Mouse (Mus musculus): ENCODE measurements around the gene Hk1. TPM values are rescaled to one million over a fixed set of nuclear protein-coding genes. Genes with fewer than 3 reads are reported as not detected.

Hk1 gene
- polyA plus RNA-seq, 1 experiment from 2014 or later: 83.4 TPM

DNA sequence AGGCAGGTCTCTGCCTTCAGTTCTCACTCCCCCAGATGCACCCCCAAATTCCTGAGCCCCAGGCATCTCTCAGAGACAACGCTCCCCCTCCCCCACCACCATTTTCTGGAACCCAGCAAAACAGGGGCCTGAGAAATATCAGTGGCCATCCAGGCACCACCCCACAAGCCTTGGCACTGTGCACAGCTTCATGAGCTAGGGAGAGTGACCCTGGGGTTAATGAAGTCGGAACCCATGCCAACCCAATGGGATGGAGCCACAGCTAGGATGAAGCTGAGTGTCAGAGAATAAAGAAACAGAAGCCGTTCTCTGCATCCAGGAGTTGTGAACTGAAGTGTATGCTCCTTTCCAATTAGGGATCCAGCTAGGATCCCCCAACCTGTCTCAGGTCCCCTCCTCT lies 132.6 kb downstream of the Hk1 start:
- Histone ChIP-seq H3K27me3 (0 out of 2 replicates have a peak, but pooled peaks cover 3% of the 10 kb centered on the region), H3K9me3 (no peaks in the 10 kb centered on the region), H3K9ac (no peak overlapping the region), H3K4me2 (no peak overlapping the region), H3K4me3 (no peak overlapping the region), H3K36me3 (no peaks in the 10 kb centered on the region), H3K27ac (peak overlapping the region; percentile 35; the same call in 1 of the 2 replicates), H3K4me1 (replicated peaks) (peaks cover 11% of the 10 kb centered on the region; the same call in 1 of the 2 replicates)
- 0 out of 2 replicates have a peak, but pooled peaks have one; percentile 46 for ATAC-seq (ENCODE audit: low FRiP score)
- WGBS: 63% methylated on average over 3 of the region's 3 CpGs

DNA sequence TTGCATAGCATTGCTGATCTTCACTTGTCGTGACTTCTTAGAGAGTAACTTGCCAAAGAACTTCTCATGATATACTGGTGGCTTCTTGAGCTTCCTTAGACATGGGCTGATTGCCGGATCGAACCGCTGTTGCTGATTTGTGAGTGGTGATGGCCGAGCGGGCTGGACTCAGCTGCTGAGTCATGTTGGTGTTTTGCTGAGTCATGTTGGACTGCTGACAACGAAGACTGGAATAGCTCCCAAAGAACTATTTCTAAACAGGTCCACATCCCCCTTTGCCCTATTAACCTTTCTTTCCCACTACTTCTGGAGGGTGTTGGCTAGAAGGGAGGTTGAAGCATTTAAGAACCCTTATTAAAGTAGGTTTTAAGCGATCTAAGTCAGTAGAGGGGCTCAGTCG lies 135.6 kb downstream of the Hk1 start:
- Histone ChIP-seq H3K27ac (no peak overlapping the region), H3K27me3 (0 out of 2 replicates have a peak, but pooled peaks cover 3% of the 10 kb centered on the region), H3K4me3 (no peak overlapping the region), H3K36me3 (no peaks in the 10 kb centered on the region), H3K9me3 (no peaks in the 10 kb centered on the region), H3K9ac (no peak overlapping the region), H3K4me1 (replicated peaks) (peaks cover 11% of the 10 kb centered on the region; the same call in 1 of the 2 replicates), H3K4me2 (no peak overlapping the region)
- 92% methylated on average over 9 of the region's 9 CpGs for WGBS
- no peak for ATAC-seq (ENCODE audit: low FRiP score)

DNA sequence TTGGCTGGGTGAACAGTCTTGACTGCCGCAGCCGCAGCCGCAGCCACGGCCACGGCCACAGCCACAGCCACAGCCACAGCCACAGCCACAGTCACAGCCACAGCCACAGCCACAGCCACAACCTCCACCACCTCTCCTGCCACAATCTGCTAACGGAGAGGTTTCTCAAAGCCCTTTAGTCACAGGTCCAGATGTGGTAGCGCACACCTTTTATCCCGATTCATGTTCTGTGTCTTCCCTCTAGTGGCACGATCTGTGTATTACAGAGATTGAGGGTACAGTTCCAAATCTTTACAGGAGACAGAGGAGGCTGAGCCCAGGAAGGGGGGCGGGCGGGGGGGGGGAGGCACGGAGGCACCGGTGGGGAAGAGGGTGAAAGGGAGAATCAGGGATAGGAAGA lies 136.8 kb downstream of the Hk1 start:
- no peaks in the 10 kb centered on the region for H3K36me3 ChIP-seq
- H3K27me3 ChIP-seq: 0 out of 2 replicates have a peak, but pooled peaks cover 3% of the 10 kb centered on the region
- H3K9me3 ChIP-seq: no peaks in the 10 kb centered on the region
- H3K9ac ChIP-seq: no peak overlapping the region
- H3K4me2 ChIP-seq: no peak overlapping the region
- ATAC-seq (ENCODE audit: low FRiP score): no peak
- 64% methylated on average over 12 of the region's 13 CpGs for WGBS
- H3K4me3 ChIP-seq: no peak overlapping the region
- H3K27ac ChIP-seq: no peak overlapping the region
- H3K4me1 ChIP-seq (replicated peaks): peaks cover 10% of the 10 kb centered on the region; the same call in 1 of the 2 replicates

DNA sequence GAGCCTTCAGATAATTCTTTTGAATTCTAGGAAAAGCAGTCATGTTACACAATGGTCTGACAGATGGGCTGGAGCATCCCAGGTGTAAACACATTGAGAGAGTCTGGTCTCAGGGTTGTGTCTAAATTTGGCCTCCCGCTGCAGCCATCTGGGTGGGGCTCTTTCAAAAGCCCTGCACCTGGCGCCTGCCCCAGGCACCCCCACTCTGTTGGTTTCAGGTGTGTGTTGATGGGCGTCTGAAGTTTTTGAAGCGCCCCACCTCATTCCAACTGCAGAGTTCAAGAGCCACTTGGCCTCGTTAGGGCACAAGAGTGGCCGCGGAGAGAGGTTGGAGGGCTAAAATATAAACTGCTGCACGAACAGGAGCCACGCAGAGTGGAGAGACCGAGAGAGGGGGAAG lies 137.3 kb downstream of the Hk1 start:
- Histone ChIP-seq H3K27ac (no peak overlapping the region), H3K9ac (no peak overlapping the region), H3K36me3 (no peaks in the 10 kb centered on the region), H3K4me3 (no peak overlapping the region), H3K4me1 (replicated peaks) (peaks cover 4% of the 10 kb centered on the region; the same call in 1 of the 2 replicates), H3K4me2 (no peak overlapping the region), H3K27me3 (0 out of 2 replicates have a peak, but pooled peaks cover 3% of the 10 kb centered on the region), H3K9me3 (no peaks in the 10 kb centered on the region)
- ATAC-seq (ENCODE audit: low FRiP score): no peak
- 88% methylated on average over 10 of the region's 10 CpGs for WGBS

DNA sequence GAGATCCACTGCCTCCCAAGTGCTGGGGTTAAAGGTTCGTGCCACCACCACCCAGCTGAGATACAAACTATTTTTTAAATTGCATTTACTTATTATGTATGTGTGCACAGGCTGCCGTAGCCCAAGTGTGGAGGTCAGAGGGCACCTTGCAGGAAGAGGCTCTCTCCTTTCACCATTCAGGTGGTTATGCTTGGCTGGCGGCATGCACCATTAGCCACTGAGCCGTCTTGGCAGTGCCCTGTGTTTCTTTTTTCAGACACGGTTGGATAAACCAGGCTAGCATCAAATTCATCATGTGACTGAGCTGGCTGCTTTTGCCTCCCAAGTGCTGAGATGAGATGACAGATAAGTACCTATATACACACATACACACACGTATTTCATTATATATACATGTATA lies 140.4 kb downstream of the Hk1 start:
- no peaks in the 10 kb centered on the region for H3K9me3 ChIP-seq
- H3K36me3 ChIP-seq: no peaks in the 10 kb centered on the region
- no peak overlapping the region for H3K4me3 ChIP-seq
- no peak overlapping the region for H3K9ac ChIP-seq
- no peaks in the 10 kb centered on the region for H3K27me3 ChIP-seq
- WGBS: 45% methylated on average over 6 of the region's 6 CpGs
- no peak for ATAC-seq (ENCODE audit: low FRiP score)
- H3K4me1 ChIP-seq (replicated peaks): no peaks in the 10 kb centered on the region
- no peak overlapping the region for H3K4me2 ChIP-seq
- H3K27ac ChIP-seq: no peak overlapping the region

DNA sequence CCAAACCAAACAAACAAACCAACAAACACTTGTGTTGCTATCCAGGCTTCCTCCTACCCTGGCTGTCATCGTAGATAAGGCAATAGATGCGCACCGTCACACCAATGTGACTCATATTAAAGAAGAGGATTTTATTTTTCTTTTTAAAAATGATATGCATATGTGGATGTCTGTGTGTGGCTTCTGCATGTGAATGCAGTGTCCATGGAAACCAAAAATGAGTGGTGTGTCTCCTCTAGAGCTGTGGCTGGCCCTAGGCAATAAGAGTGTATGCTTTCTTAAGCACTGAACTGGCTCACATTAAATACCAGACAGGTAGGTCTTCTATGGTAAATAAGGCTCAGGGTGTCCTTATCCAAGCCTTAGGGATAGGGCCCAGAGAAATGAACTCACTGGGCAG lies 141.0 kb downstream of the Hk1 start:
- no peaks in the 10 kb centered on the region for H3K36me3 ChIP-seq
- no peak overlapping the region for H3K4me2 ChIP-seq
- 93% methylated on average over 3 of the region's 3 CpGs for WGBS
- H3K27ac ChIP-seq: no peak overlapping the region
- no peak overlapping the region for H3K9ac ChIP-seq
- no peaks in the 10 kb centered on the region for H3K4me1 ChIP-seq (replicated peaks)
- no peak overlapping the region for H3K4me3 ChIP-seq
- ATAC-seq (ENCODE audit: low FRiP score): no peak
- H3K9me3 ChIP-seq: no peaks in the 10 kb centered on the region
- H3K27me3 ChIP-seq: no peaks in the 10 kb centered on the region

DNA sequence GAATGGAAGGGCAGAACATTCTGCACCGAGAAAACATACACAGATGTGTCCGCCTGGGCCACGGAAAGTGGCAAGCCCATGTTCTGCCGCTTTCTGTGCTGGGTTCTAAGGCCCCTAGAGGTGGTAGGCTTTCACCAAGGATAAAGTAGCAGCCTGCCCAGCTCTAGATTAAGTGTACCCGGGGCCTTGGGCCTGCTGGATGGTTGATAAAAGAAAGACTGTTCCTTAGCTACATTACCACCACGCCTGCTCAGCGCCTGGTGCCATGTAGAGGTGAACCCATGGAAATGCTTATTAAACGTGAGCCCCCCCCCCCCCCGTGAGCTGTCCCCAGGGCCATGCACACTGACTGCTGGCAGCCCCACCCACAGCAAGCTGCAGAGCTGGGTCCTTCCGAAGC lies 142.5 kb downstream of the Hk1 start:
- 85% methylated on average over 10 of the region's 10 CpGs for WGBS
- Histone ChIP-seq H3K27ac (no peak overlapping the region), H3K9ac (no peak overlapping the region), H3K27me3 (peaks cover 8% of the 10 kb centered on the region; the same call in 1 of the 2 replicates), H3K4me1 (replicated peaks) (no peaks in the 10 kb centered on the region), H3K9me3 (no peaks in the 10 kb centered on the region), H3K4me3 (no peak overlapping the region), H3K4me2 (no peak overlapping the region), H3K36me3 (no peaks in the 10 kb centered on the region)
- no peak for ATAC-seq (ENCODE audit: low FRiP score)

DNA sequence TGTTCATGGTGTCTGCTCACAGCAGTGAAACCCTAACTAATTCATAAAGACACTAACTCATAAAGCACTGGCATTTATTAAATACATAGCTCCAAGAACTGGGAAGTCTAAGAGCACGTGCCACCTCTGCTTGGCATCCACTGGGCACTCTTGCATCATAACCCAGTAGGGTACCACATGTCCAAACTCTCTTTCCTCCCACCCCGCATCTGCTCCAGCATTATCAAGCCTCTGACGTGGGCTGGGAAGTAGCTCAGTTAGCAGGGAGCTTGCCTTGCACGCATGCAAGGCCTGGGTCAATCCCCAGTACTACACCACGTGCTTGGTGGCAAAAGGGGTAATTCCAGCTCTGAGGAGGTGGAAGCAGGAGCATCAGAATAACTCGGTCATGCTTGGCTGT lies 143.5 kb downstream of the Hk1 start:
- H3K4me1 ChIP-seq (replicated peaks): no peaks in the 10 kb centered on the region

DNA sequence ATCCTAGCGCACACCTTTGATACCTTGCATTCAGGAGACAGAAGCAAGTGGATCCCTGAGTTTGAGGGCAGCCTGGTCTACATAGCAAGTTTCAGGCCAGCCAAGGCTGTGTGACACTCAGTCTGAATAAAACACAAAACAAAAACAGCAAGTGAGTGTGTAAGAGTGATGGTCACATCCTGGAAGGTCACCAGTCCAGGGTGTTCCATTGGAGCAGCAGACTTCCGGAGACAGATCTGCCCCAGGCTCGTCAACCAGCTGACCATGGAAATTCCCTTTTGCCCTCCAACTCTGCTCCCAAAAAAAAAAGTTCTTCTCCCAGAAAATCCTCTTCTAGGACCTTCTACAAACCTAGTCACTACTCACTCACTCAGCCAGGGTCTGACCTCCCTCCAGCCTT lies 147.9 kb downstream of the Hk1 start:
- H3K27me3 ChIP-seq: peaks cover 19% of the 10 kb centered on the region; the same call in 1 of the 2 replicates
- H3K36me3 ChIP-seq: no peaks in the 10 kb centered on the region
- H3K9ac ChIP-seq: no peak overlapping the region
- H3K4me3 ChIP-seq: no peak overlapping the region
- peaks cover 9% of the 10 kb centered on the region for H3K4me1 ChIP-seq (replicated peaks)
- H3K4me2 ChIP-seq: peak overlapping the region; percentile 95
- H3K27ac ChIP-seq: no peak overlapping the region
- no peak for ATAC-seq (ENCODE audit: low FRiP score)
- no peaks in the 10 kb centered on the region for H3K9me3 ChIP-seq
- WGBS: 85% methylated on average over 3 of the region's 3 CpGs

More for the DNA sequence above, 143.5 kb downstream of the Hk1 start:
- Histone ChIP-seq H3K4me3 (no peak overlapping the region), H3K9ac (no peak overlapping the region), H3K36me3 (no peaks in the 10 kb centered on the region), H3K27me3 (peaks cover 13% of the 10 kb centered on the region; the same call in 1 of the 2 replicates), H3K27ac (no peak overlapping the region), H3K9me3 (no peaks in the 10 kb centered on the region), H3K4me2 (no peak overlapping the region)
- ATAC-seq (ENCODE audit: low FRiP score): no peak
- 85% methylated on average over 6 of the region's 6 CpGs for WGBS

DNA sequence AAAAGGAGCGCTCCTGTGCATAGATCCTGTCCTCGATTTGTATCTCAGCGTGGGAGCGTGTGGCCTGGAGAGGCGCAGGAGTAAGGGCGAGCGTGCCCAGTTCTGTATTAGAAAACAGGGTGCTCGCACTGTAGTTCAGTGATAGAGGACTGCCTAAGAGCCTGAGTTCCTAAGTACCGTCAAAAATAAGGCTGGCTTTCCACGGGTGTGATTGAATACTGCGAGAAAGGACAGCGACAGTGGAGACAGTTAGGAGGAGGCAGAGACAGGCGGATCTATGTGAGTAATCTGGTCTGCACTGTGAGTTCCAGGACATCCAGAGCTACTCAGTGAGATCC lies 148.3 kb downstream of the Hk1 start:
- Histone ChIP-seq H3K4me3 (peak overlapping the region; percentile 65), H3K9ac (peak overlapping the region; percentile 75), H3K4me2 (peak overlapping the region; percentile 95), H3K27ac (no peak overlapping the region), H3K36me3 (no peaks in the 10 kb centered on the region), H3K27me3 (peaks cover 19% of the 10 kb centered on the region; the same call in 1 of the 2 replicates), H3K4me1 (replicated peaks) (peaks cover 9% of the 10 kb centered on the region), H3K9me3 (no peaks in the 10 kb centered on the region)
- 3% methylated on average over 13 of the region's 13 CpGs for WGBS
- ATAC-seq (ENCODE audit: low FRiP score): no peak

DNA sequence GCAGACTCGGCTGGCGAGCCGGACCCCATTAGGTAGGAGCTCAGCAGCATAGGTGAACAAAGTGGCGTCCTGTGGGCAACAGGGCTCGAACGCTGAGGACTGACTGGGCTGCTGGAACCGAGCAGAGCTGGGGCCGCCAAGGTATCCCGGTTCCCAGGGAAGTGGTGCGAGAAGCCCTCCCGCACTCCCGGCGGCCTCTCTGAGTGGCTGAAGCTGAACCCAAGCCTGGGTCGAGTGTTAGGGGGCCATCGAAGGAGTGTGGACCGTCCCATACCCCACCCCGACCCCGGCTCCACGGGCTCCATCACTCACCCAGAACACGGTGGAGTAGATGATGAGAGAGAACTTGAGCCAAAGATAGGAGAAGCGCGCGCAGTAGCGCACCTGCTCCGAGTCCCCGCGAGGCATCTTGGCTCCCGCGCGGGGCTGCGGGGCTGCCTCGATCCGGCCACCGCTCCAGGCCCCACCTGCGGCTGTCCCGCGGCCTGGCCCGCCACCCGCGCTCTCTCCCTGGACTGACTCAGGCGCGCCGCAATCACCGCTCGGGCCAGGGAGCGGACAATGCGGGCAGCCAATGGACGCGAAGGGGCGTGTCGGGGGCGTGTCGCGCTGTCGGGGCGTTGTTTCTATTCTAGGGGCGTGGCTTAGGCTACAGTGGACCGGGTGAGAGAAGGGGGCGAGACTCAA lies 148.9 kb downstream of the Hk1 start, which contains the start of gene Tspan15:
Tspan15 (minus strand) TSS at position 544 of the 687 bp plus-strand sequence.
- Histone ChIP-seq H3K9ac (peak within 1 kb of the TSS; percentile 75), H3K36me3 (no peaks in the 10 kb centered on the region), H3K27ac (no peak within 1 kb of the TSS), H3K4me1 (replicated peaks) (peaks cover 9% of the 10 kb centered on the region), H3K4me3 (peak within 1 kb of the TSS; percentile 65), H3K27me3 (peaks cover 19% of the 10 kb centered on the region; the same call in 1 of the 2 replicates), H3K9me3 (no peaks in the 10 kb centered on the region), H3K4me2 (peak within 1 kb of the TSS; percentile 95)
- peak; percentile 96 for ATAC-seq (ENCODE audit: low FRiP score)
- under 1% methylated on average over 59 of the region's 59 CpGs for WGBS

DNA sequence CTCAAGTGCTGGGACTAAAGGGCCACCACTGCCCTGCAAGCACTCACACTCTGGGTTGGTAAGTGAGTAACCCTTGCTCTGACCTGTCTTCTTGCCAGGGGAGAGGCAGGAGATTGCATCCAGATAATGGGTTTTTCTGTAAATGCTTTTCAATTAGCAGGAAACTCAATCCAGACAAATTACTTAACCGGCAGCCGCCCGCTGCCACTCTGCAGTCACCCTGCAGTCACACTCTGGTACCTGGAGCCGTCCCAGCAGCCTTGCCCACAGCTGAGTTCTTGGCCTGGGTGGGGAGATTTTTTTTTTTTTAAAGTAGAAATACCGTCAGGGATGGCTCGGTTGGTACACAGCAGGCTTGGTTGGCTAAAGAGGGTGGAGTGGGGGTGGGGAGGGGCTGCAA lies 151.6 kb downstream of the Hk1 start:
- Histone ChIP-seq H3K4me2 (no peak overlapping the region), H3K9ac (no peak overlapping the region), H3K27ac (no peak overlapping the region), H3K4me3 (no peak overlapping the region), H3K27me3 (peaks cover 17% of the 10 kb centered on the region; the same call in 1 of the 2 replicates), H3K4me1 (replicated peaks) (peaks cover 9% of the 10 kb centered on the region), H3K36me3 (no peaks in the 10 kb centered on the region), H3K9me3 (no peaks in the 10 kb centered on the region)
- ATAC-seq (ENCODE audit: low FRiP score): no peak
- WGBS: 68% methylated on average over 6 of the region's 6 CpGs

DNA sequence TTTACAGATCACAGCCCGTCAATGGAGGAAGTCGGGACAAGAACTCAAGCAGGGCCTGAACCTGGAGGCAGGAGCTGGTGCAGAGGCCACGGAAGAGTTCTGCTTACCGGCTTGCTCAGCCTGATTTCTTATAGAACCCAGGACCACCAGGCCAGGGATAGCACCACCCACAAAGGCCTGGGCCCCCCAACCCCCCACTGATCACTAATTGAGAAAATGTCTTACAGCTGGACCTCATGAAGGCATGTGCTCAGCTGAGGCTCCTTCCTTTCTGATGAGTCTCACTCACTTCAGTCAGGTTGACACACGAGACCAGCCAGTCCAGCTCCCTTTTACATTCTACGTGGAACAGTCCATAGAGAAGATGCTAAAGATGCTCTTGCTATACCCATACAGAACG lies 153.9 kb downstream of the Hk1 start:
- Histone ChIP-seq H3K27me3 (0 out of 2 replicates have a peak, but pooled peaks cover 6% of the 10 kb centered on the region), H3K27ac (no peak overlapping the region), H3K9ac (no peak overlapping the region), H3K4me2 (no peak overlapping the region), H3K4me1 (replicated peaks) (peaks cover 8% of the 10 kb centered on the region), H3K36me3 (no peaks in the 10 kb centered on the region), H3K9me3 (no peaks in the 10 kb centered on the region), H3K4me3 (no peak overlapping the region)
- WGBS: 75% methylated on average over 7 of the region's 7 CpGs
- no peak for ATAC-seq (ENCODE audit: low FRiP score)
